Mouse (Mus musculus): Measurements from ENCODE around the gene Olfr827. TPM values are rescaled to one million over a fixed set of nuclear protein-coding genes. Genes with fewer than 3 reads are reported as not detected.

Gene Olfr827
- polyA plus RNA-seq, 1 experiment from 2014 or later, result not detected

DNA sequence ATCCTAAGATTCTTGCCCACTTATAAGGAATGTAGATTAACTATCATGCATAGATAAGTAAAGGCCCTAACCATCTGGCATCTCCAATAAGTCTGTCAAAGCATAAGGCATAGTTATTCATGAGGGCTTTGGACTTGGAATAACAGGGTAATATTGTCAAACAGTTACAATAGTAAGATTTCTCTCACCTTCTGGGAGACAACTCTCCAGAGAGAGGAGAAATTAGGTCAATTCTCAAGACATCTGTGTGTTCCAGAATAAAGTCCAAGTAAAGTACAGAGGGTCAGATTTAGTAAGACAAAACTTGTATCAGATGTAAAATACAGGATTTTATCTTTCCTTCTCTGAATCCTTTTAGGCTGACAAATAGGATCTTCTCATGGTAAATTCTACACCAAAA is 47.5 kb downstream of the Olfr827 start, which contains the start of gene Olfr825:
Olfr825 (minus strand) TSS at position 101 of the 400 bp plus-strand sequence.
- no peak for ATAC-seq
- in situ Hi-C loops (cut with MboI; ENCODE audit: low pct_unique_long_range_greater_than_20kb), result no loop called here
- POLR2A ChIA-PET, result no interaction called here

DNA sequence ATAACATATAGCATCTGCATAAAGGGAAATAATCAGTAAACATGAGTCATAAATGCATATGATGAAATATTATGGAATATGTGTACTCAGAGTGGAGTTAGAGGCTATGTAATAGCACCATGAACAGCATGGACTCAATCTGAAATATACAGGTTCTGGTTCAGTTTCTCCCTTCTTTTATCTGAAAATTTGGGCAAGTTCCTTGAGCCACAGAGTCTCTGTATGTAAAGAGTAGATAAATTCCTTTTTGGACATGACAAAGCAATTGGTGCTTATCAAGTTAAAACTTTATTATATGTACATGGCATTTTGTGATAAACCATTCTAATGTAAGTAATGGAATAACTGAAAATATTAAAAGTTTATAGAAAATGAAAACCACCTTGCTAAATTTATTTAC is 49.0 kb downstream of the Olfr827 start:
- no peak for ATAC-seq
- DNase-seq (ENCODE audit: low read depth, low spot score), result no peak
- in situ Hi-C loops (cut with MboI; ENCODE audit: low pct_unique_long_range_greater_than_20kb), result no loop called here
- POLR2A ChIA-PET, result no interaction called here
- no peak for TF ChIP-seq CTCF (IDR thresholded peaks at IDR 0.05)
- H3K27me3 ChIP-seq, result no peaks in the 10 kb centered on the region
- CTCF ChIA-PET, result no interaction called here

More for the DNA sequence above, 47.5 kb downstream of the Olfr827 start, which contains the start of gene Olfr825:
- TF ChIP-seq CTCF (IDR thresholded peaks at IDR 0.05), result no peak
- CTCF ChIA-PET, result no interaction called here
- no peaks in the 10 kb centered on the region for H3K27me3 ChIP-seq
- DNase-seq (ENCODE audit: low read depth, low spot score), result no peak

Other genes starting within 250 kb of the Olfr827 start
- gene Olfr819, start 247.1 kb downstream of the Olfr827 start, polyA plus RNA-seq (2021), result not detected
- gene Olfr247, start 238.3 kb downstream of the Olfr827 start, polyA plus RNA-seq (2021), result not detected
- not detected for gene Gm10310, start 229.3 kb downstream of the Olfr827 start, polyA plus RNA-seq (2021)
- gene Olfr820, start 201.8 kb downstream of the Olfr827 start, polyA plus RNA-seq (2021), result not detected
- not detected for gene Olfr821, start 184.1 kb downstream of the Olfr827 start, polyA plus RNA-seq (2021)
- gene Olfr822, start 143.2 kb downstream of the Olfr827 start, polyA plus RNA-seq (2021), result 0.05 TPM
- not detected for gene Olfr823, start 99.0 kb downstream of the Olfr827 start, polyA plus RNA-seq (2021)
- not detected for gene Olfr824, start 84.4 kb downstream of the Olfr827 start, polyA plus RNA-seq (2021)
- not detected for gene Olfr825, start 47.6 kb downstream of the Olfr827 start, polyA plus RNA-seq (2021)
- not detected for gene Olfr826, start 30.2 kb downstream of the Olfr827 start, polyA plus RNA-seq (2021)
- not detected for gene Neurod4, start 65.8 kb upstream of the Olfr827 start, polyA plus RNA-seq (2021)
- gene Tespa1, start 108.5 kb upstream of the Olfr827 start, polyA plus RNA-seq (2021), result 0.15 TPM
- not detected for gene Vmn2r84, start 179.9 kb upstream of the Olfr827 start, polyA plus RNA-seq (2021)
- not detected for gene Vmn2r85, start 215.3 kb upstream of the Olfr827 start, polyA plus RNA-seq (2021)
- gene Vmn2r86, start 241.6 kb upstream of the Olfr827 start, polyA plus RNA-seq (2021), result not detected